Mouse (Mus musculus): ENCODE measurements around the gene Galns. TPM values are rescaled to one million over a fixed set of nuclear protein-coding genes. Genes with fewer than 3 reads are reported as not detected.

Galns gene
- polyA plus RNA-seq, 1 experiment from 2014 or later = 8.2 TPM

DNA sequence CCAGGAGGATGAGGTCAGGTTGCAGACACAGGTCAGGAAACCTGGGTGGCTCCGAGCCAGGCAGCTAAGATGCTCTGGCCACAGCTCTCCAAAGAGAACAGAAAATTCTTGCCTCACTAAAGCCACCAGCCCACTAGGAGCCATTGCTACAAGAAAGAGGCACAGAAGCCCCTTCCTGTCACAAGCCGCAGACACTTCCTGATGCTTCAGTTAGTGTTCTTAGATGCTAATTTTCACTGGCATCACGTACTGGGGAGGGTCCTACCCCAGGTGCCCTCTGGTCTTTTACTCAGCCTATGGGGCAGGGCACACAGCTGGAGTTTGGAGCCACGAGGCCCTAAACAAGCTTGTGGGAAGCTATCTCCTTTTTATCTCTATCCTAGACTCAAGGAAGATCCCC, 15.2 kb downstream of the Galns start:
- Histone ChIP-seq H3K9me3 (ENCODE audit: control insufficient read depth, low read length) (no peaks in the 10 kb centered on the region), H3K4me2 (replicated peaks; ENCODE audit: low read depth) (no peak overlapping the region), H3K27ac (replicated peaks) (no peak overlapping the region), H3K4me1 (replicated peaks; ENCODE audit: control insufficient read depth, insufficient read depth) (no peaks in the 10 kb centered on the region), H3K27me3 (ENCODE audit: control insufficient read depth, insufficient read depth, low read length) (no peaks in the 10 kb centered on the region), H3K36me3 (ENCODE audit: control insufficient read depth, insufficient read depth, low read length) (no peaks in the 10 kb centered on the region), H3K9ac (ENCODE audit: low read length) (no peak overlapping the region), H3K4me3 (ENCODE audit: low read depth, low read length) (no peak overlapping the region)
- TF ChIP-seq CTCF (IDR thresholded peaks at IDR 0.05; ENCODE audit: low read depth) = no peak
- TF ChIP-seq EP300 (optimal IDR thresholded peaks at IDR 0.05) = no peak
- DNase-seq (ENCODE audit: low spot score) = no peak
- no peak for ATAC-seq (ENCODE audit: low FRiP score, low TSS enrichment)
- WGBS = 66% methylated on average over 4 of the region's 4 CpGs

DNA sequence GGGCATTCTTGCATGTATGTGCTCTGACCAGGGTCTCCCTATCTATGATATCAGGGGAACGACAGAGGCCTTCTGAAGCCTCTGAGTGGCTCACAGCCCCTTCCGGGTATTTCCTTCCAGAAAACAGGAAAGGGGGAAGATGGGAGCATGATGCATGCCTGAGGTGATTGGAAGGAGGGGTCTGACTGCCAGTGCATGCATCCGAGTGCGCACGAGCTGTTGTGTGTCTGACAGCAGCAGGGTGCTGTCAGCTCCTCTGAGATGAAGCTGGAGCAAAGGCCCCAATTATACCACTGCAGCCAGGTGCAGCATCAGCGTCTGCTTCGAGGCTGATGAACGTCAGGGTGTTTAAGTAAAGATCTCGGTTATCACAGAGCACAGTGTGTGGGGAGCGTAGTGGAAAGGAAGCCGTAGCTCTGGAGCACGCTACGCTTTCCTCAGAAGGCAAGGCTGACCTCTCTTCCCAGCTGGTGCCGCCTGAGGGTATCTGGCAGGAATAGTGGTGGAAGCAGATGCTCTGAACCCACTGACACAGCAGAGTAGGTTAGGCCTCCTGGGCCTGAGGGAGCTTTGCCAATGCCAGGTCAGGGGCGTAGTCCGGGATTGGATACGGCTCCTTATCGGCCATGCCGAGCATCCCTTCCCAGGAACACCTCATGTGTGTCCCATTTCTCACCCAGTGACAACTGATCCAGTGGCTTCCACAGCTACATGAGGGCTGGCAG, 17.3 kb downstream of the Galns start:
- Histone ChIP-seq H3K4me1 (replicated peaks; ENCODE audit: control insufficient read depth, insufficient read depth) (no peaks in the 10 kb centered on the region), H3K9me3 (ENCODE audit: control insufficient read depth, low read length) (no peaks in the 10 kb centered on the region), H3K4me3 (ENCODE audit: low read depth, low read length) (no peak overlapping the region), H3K36me3 (ENCODE audit: control insufficient read depth, insufficient read depth, low read length) (no peaks in the 10 kb centered on the region), H3K27me3 (ENCODE audit: control insufficient read depth, insufficient read depth, low read length) (no peaks in the 10 kb centered on the region), H3K9ac (ENCODE audit: low read length) (no peak overlapping the region), H3K4me2 (replicated peaks; ENCODE audit: low read depth) (no peak overlapping the region), H3K27ac (replicated peaks) (no peak overlapping the region)
- 83% methylated on average over 19 of the region's 19 CpGs for WGBS
- DNase-seq (ENCODE audit: low spot score) (no peak), ATAC-seq (ENCODE audit: low FRiP score, low TSS enrichment) (no peak)
- no peak for TF ChIP-seq CTCF (IDR thresholded peaks at IDR 0.05; ENCODE audit: low read depth)
- no peak for TF ChIP-seq EP300 (optimal IDR thresholded peaks at IDR 0.05)

DNA sequence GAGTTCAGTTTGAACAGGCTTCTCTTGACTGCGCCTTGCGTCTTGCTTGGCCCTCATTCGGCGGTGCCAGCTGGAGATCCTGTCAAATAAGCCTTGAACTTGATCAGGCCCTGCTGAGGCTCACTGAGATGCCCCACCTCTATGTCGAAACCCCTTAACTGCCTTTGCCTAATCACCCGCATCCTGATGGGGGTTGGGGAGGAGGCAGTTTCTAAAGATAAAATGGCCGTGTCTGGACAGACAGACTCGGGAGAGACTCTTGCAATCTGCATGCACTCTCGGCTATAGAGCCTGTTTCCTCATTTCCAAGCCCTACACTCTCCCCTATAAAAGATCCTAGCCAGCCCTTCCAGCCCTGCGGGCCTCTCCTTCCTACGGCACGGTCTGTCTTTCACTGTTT, 18.0 kb downstream of the Galns start:
- TF ChIP-seq EP300 (optimal IDR thresholded peaks at IDR 0.05) (no peak), CTCF (IDR thresholded peaks at IDR 0.05; ENCODE audit: low read depth) (no peak)
- DNase-seq (ENCODE audit: low spot score) = no peak
- 76% methylated on average over 12 of the region's 12 CpGs for WGBS

DNA sequence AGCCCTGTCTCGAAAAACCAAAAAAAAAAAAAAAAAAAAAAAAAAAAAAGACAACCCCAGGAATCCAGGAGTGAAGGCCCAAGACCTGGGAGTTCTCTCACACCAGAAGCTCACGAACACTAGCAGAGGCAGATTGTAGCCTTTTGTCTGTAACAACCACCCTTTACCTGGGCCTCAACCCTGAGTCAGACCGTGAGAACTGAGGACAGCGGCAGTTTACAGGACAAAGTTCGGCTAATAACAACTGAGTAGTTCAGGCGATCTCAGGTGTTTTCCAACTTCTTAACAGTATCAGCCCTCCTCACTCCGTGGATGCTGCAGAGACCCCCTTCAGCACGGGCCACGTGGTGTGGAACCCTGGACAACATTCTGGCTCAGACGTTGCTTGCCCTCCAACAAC, 24.5 kb downstream of the Galns start:
- ATAC-seq (ENCODE audit: low FRiP score, low TSS enrichment) = peak; percentile 47
- no peak for TF ChIP-seq CTCF (IDR thresholded peaks at IDR 0.05; ENCODE audit: low read depth)
- no peak for TF ChIP-seq EP300 (optimal IDR thresholded peaks at IDR 0.05)
- no peaks in the 10 kb centered on the region for H3K27me3 ChIP-seq (ENCODE audit: control insufficient read depth, insufficient read depth, low read length)
- no peaks in the 10 kb centered on the region for H3K4me1 ChIP-seq (replicated peaks; ENCODE audit: control insufficient read depth, insufficient read depth)
- peak; percentile 67 for DNase-seq (ENCODE audit: low spot score)
- no peaks in the 10 kb centered on the region for H3K9me3 ChIP-seq (ENCODE audit: control insufficient read depth, low read length)
- H3K27ac ChIP-seq (replicated peaks) = no peak overlapping the region
- WGBS = 74% methylated on average over 10 of the region's 10 CpGs
- no peak overlapping the region for H3K4me3 ChIP-seq (ENCODE audit: low read depth, low read length)
- H3K4me2 ChIP-seq (replicated peaks; ENCODE audit: low read depth) = no peak overlapping the region
- no peaks in the 10 kb centered on the region for H3K36me3 ChIP-seq (ENCODE audit: control insufficient read depth, insufficient read depth, low read length)
- H3K9ac ChIP-seq (ENCODE audit: low read length) = no peak overlapping the region

More for the DNA sequence above, 18.0 kb downstream of the Galns start:
- no peak overlapping the region for H3K9ac ChIP-seq (ENCODE audit: low read length)
- no peak for ATAC-seq (ENCODE audit: low FRiP score, low TSS enrichment)
- no peaks in the 10 kb centered on the region for H3K36me3 ChIP-seq (ENCODE audit: control insufficient read depth, insufficient read depth, low read length)
- H3K4me2 ChIP-seq (replicated peaks; ENCODE audit: low read depth) = no peak overlapping the region
- H3K9me3 ChIP-seq (ENCODE audit: control insufficient read depth, low read length) = no peaks in the 10 kb centered on the region
- no peak overlapping the region for H3K4me3 ChIP-seq (ENCODE audit: low read depth, low read length)
- H3K27ac ChIP-seq (replicated peaks) = no peak overlapping the region
- H3K27me3 ChIP-seq (ENCODE audit: control insufficient read depth, insufficient read depth, low read length) = no peaks in the 10 kb centered on the region
- no peaks in the 10 kb centered on the region for H3K4me1 ChIP-seq (replicated peaks; ENCODE audit: control insufficient read depth, insufficient read depth)

DNA sequence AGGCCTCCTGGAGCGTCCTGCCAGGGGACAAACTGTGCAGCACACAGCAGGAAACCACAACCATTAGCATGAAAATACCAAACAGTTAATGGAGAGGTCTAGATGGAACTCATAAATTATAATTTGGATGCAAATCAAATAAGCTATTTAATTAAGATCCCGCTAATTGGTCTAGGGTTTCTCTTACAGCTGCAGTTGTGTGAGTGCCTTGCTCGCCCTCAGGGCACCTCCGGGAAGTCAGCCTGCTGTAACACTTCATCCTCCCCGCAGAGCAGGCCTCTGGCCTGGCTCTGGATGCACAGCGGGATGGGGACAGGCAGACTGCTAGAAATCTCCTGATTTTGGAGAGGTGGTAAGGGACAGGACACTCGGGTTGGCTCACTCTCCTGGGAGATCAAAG, 25.1 kb downstream of the Galns start:
- Histone ChIP-seq H3K27me3 (ENCODE audit: control insufficient read depth, insufficient read depth, low read length) (no peaks in the 10 kb centered on the region), H3K4me1 (replicated peaks; ENCODE audit: control insufficient read depth, insufficient read depth) (no peaks in the 10 kb centered on the region), H3K4me3 (ENCODE audit: low read depth, low read length) (no peak overlapping the region), H3K4me2 (replicated peaks; ENCODE audit: low read depth) (no peak overlapping the region), H3K9me3 (ENCODE audit: control insufficient read depth, low read length) (no peaks in the 10 kb centered on the region), H3K9ac (ENCODE audit: low read length) (no peak overlapping the region), H3K27ac (replicated peaks) (peak overlapping the region; percentile 80), H3K36me3 (ENCODE audit: control insufficient read depth, insufficient read depth, low read length) (no peaks in the 10 kb centered on the region)
- WGBS = 78% methylated on average over 7 of the region's 7 CpGs
- no peak for DNase-seq (ENCODE audit: low spot score)
- no peak for TF ChIP-seq EP300 (optimal IDR thresholded peaks at IDR 0.05)
- no peak for TF ChIP-seq CTCF (IDR thresholded peaks at IDR 0.05; ENCODE audit: low read depth)
- no peak for ATAC-seq (ENCODE audit: low FRiP score, low TSS enrichment)

DNA sequence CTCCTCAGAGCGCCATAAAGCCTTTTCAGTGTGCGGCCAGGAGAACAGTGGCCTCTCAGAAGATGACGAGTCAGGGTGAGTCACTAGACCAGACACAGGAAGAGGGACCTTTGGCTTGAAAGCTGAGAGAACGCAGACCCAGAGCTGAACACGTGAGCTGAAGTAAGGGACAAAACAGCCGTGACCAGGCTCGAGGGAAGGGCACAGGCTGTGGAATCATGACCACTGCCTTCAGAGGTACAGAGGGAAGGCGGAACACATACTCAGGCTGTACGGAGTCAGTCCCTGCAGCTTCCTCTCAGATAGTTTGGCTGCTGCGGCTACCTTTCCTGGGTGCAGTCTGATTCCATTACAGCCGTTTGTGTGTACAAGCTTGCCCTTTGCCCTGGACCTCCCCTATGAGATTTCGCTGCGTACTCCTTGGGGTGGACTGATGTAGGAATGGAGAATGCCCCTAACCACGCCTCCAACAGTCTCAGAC, 25.8 kb downstream of the Galns start:
- no peak overlapping the region for H3K4me2 ChIP-seq (replicated peaks; ENCODE audit: low read depth)
- H3K4me1 ChIP-seq (replicated peaks; ENCODE audit: control insufficient read depth, insufficient read depth) = no peaks in the 10 kb centered on the region
- no peak overlapping the region for H3K9ac ChIP-seq (ENCODE audit: low read length)
- H3K27me3 ChIP-seq (ENCODE audit: control insufficient read depth, insufficient read depth, low read length) = no peaks in the 10 kb centered on the region
- H3K4me3 ChIP-seq (ENCODE audit: low read depth, low read length) = no peak overlapping the region
- no peaks in the 10 kb centered on the region for H3K36me3 ChIP-seq (ENCODE audit: control insufficient read depth, insufficient read depth, low read length)
- peak; percentile 75 for DNase-seq (ENCODE audit: low spot score)
- 33% methylated on average over 14 of the region's 14 CpGs for WGBS
- H3K9me3 ChIP-seq (ENCODE audit: control insufficient read depth, low read length) = no peaks in the 10 kb centered on the region
- H3K27ac ChIP-seq (replicated peaks) = peak overlapping the region; percentile 80
- ATAC-seq (ENCODE audit: low FRiP score, low TSS enrichment) = peak; percentile 70
- TF ChIP-seq CTCF (IDR thresholded peaks at IDR 0.05; ENCODE audit: low read depth) (no peak), EP300 (optimal IDR thresholded peaks at IDR 0.05) (no peak)
